Mouse (Mus musculus) thymus, postnatal 14 days (tissue): ENCODE data around the gene Sema3f.
A peak's percentile ranks its signal among the peaks of the same experiment; 100 is the strongest.

ENCODE experiments used
- DNase-seq: peaks from one replicate; pipeline ENCODE4 v3.0.0; 2021

Sema3f gene

GRCm38 (mm10) chr9:107659551-107659950 lies 50.7 kb downstream of the Sema3f start:
- no peak for DNase-seq

DNA sequence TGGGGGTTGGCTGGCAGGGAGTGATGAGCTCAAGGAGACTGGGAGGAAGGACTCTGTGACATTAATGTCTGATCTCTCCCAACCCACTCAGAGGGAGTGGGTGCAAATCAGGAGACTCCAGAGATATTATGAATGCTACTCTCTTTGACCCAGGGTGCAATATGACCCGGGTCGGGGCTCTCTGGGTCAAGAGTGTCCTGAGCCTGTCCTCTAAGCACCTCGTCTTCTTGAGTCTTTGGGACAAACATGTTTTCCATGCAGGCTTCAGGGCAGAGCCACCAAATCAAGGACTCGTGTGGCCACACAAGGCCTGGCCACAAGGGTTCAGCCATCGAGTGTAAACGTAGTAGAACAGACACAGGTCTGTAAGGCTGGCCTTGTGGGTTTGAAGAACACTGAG lies 52.2 kb downstream of the Sema3f start:
- DNase-seq = no peak

DNA sequence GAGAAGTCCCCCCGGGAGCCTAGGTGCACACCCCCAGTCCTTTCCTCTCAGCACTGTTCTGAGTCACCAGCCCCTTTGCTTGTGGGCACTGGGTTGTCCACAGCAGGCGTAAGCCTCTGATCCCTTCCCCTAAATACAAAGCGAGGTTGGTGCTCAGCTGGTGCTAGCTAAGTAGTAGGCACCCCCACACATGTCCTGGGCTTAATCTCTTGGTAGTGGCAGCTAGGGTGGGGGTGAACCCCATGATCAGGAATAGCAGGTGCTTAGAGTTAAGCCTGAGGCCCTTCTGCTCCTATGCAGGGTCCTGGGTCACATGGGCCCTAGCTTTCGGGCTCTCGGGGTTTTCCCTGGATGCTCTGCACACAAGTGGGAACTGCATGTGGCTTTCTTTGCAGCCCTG lies 53.1 kb downstream of the Sema3f start:
- DNase-seq = no peak

DNA sequence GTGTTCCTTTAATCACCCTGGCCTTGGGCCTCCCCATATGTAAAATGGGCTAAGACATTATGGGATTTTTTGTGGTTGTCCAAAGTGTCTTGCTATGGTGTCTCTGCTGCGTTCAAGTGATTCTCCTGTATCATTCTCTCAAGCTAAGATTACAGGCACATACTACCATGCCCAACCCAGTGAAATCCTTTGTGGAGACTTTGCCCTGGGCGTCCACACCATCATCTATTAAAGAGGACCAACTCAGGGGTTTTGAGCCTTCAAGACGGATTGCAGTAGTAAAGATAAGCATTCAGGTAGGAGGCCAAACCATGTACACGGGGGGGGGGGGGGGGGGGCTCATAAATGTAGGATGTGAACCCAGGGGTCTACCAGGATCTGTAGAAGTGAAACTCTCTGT lies 55.7 kb downstream of the Sema3f start:
- no peak for DNase-seq

- DNase-seq = no peak
These were observed 56.8 kb downstream of the Sema3f start for GRCm38 (mm10) chr9:107653474-107653873.

DNA sequence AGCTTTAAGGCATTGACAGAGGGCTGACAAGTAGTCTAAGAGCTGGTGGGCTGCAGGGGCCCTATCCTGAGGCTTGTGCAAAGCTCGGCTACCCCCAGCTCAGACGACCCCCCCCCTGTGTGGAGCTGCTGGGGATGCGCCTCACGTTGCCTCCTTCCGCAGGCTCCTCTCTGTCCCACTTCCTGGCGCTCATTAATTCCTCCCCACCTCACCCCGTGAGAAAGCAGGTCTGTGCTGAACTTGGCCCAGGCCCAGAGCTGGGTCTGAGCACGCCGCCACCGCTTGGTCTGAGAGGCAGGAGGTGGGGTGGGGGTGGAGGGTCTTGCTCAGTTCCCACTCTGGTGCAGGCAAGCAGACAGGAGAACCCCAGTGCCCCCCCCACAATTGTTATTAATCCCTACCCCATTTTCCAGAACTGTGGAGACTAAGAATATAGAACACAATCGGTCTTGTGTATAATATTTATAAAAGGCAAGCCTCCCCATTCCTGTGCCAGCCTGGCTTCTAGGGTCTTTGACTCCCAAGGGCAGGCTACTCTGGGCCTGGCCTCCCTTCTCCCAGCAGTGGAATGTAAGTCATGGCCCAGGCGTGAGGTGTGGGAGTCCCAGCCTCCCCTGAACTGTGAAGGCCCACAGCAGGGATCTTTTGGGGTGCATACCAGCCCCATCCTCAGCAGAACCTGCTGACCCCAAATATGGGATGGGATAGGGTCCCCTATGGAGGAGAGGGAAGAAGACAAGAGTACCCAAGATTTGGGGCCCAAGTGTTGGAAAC lies 59.4 kb downstream of the Sema3f start:
- DNase-seq = no peak

- DNase-seq = no peak
These were observed 60.0 kb downstream of the Sema3f start for GRCm38 (mm10) chr9:107650225-107650624.

DNA sequence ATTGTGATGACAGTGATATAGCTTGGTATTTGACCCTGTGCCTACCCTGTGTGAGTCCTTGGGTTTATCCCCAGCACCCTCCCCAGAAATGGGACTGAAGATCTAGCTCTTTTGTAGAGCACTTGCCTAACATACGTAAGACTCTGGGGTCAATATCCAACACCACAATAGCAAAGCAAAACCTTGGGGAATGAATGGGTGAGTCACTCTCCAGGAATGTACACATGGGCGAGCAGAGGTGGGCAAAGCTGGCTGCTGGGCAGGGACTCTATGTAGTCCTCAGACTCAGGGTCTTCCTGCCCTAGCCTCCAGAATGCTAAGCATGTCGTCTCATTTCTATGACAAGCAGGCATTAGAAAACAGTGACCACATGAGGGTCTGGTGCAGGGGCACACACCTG lies 61.5 kb downstream of the Sema3f start:
- no peak for DNase-seq

DNA sequence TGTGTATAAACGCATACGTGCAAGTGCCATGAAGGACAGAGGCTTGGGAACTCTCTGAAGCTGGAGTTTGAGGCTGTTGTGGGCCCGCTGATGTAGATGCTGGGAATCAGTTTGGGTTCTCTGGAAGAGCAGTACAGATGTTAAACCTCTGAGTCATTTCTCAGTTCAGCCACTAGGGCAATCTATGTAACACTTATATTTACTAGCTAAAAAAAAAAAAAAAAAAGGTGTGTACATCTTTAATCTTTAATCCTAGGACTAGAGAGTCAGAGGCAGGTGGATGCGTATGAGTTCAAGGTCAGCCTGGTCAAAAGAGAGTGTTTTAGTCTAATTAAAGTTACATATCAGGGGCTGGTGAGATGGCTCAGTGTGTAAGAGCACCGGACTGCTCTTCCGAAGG lies 63.3 kb downstream of the Sema3f start:
- no peak for DNase-seq

DNA sequence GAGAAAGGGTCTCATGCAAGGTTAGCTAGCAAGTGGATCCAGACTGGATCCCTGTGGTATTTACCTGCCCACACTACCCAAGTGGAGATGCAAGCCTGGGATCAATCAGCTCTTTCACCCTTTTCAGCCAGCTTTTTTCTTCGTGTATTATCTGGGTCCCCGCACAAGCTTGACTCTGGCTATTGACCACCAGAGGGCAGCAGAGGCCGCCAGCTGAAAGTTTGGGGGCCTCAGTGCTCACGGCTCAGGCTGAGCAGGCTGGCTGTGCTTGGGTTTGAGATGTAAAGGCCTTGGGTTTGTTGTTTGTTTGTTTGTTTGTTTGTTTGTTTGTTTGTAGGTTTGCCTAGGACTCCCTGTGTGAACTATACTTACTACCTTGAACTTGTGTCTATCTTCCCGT lies 64.7 kb downstream of the Sema3f start:
- peak; percentile 85 for DNase-seq

DNA sequence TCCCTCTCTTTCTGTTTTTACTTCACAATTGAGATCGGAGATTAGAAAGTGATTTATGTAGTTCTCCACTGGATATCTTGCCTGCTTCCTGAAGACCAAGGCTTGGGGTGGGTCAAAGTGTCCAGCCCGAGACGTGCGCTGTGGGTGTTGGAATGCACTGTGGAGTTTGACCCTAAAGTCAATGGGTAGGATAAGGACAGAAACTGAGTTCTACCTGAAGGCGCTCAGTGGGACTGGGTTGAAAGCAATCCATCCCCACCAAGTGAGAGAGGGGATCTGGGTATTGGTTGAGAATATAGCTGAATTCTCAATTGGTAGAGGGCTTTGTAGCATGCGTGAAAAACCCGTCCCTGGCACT lies 65.1 kb downstream of the Sema3f start:
- DNase-seq = peak; percentile 20

- peak; percentile 95 for DNase-seq
These were observed 65.7 kb downstream of the Sema3f start for GRCm38 (mm10) chr9:107644495-107645152.

- DNase-seq = no peak
These were observed 66.6 kb downstream of the Sema3f start for GRCm38 (mm10) chr9:107643544-107644214.

GRCm38 (mm10) chr9:107641666-107642065 lies 68.6 kb downstream of the Sema3f start:
- no peak for DNase-seq

DNA sequence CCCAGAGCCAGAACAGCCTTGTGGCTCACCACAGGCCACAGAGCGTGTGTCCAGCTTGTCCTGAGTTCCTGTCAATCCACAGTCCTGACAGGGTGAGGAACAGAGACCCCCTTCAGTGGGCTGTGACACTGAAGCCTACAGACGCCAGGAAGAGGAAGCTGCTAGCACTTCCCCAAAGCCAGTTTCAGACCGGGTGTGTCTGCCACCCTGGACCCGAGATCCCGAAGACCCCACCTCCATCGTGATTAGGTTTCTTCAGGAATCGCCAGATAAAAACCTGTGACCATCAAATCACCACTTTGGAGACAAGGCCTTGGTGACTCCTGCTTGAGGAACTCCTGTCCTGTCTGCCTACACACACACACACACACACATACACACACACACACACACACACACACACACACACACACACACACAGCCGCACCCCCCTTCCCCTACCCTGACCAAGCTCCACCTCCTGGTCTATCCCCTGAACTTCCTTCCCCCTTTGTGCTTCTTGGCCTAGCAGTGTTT lies 70.0 kb downstream of the Sema3f start:
- DNase-seq = peak; percentile 63

GRCm38 (mm10) chr9:107637070-107637469 lies 73.2 kb downstream of the Sema3f start:
- DNase-seq = no peak

GRCm38 (mm10) chr9:107635279-107636028 lies 74.8 kb downstream of the Sema3f start, which contains the start of gene Gnai2:
Gene Gnai2, minus strand, starts transcription at chr9:107635367.
- peak; percentile 98 for DNase-seq

- DNase-seq = no peak
These were observed 75.6 kb downstream of the Sema3f start for GRCm38 (mm10) chr9:107634406-107635278.

DNA sequence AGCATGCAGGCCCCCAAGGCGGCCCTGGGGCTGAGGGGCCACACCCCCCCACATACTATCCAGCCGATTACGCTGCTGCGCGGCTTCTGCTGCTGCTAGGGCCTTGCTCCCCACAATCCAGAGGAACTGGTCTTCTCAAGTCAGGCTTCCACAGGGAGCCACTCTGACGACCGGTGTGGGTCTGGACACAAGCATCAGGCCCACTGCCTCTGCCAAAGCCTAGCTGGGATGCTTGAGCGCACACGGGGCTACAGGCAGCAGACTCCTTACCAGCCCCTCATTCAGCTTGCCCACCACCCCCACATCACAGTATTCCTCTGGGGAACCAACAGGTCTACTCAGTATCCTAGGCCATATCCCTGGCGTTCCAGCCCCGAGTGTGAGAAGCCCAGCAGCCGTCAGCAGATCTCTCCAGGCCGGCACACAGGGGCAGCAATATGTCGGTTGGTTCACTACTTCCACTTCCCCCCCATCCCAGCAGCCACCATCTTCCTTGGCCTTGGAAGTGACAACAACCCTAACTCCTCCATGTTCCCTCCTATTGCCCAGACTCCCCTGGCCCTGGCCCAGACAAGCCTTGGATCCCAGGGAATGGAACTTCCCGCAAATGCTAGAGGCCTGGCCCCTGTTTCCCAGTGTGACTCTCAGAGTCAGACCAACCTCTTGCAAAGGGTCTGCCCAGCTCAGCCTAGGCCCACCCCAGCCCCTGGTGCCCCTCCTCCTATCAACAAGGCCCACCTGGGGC lies 76.4 kb downstream of the Sema3f start:
- DNase-seq = peak; percentile 66

- peak; percentile 92 for DNase-seq
These were observed 77.1 kb downstream of the Sema3f start for GRCm38 (mm10) chr9:107633091-107633660.

DNA sequence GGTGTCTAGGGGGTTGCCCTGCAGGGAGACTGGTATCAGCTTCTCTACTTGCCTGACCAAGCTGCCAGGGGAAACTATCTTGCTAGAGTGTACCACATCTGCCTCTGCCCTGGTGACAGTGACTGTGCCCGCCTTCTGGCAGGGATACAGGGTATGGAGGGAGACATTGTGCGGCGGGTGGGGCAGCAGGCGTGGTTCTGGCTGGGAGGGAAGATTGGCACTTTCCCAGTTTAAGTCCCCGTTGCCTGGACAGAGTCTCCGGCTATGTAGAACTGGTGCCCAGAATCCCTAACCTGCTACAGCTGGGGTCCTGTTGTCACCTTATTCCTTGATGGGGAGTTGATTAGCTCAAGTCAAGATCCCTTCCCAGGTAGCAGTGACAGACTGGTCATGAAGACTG lies 77.8 kb downstream of the Sema3f start:
- DNase-seq = no peak
